Mouse (Mus musculus) macrophage (primary cell): ENCODE results near the gene Zfyve21. TPM values are rescaled to one million over a fixed set of nuclear protein-coding genes. Genes with fewer than 3 reads are reported as not detected.

Experiments used
- H3K27ac ChIP-seq: fragments of 350-480 bp; formaldehyde crosslinking; 2 replicates; pipeline ENCODE4 v1.9.0; 2021
- H3K36me3 ChIP-seq: fragments of 350-480 bp; formaldehyde crosslinking; 2 replicates; pipeline ENCODE4 v1.9.0; 2021; ENCODE audit errors: inconsistent target
- H3K4me3 ChIP-seq: fragments of 350-480 bp; formaldehyde crosslinking; 2 replicates; pipeline ENCODE4 v1.9.0; 2021; ENCODE audit errors: inconsistent target
- H3K79me2 ChIP-seq: fragments of 350-480 bp; formaldehyde crosslinking; 2 replicates; pipeline ENCODE4 v1.9.0; 2021; ENCODE audit errors: inconsistent target
- WGBS: methylation state at CpG from one replicate; pipeline ENCODE4 v1.1.7; 2026; ENCODE audit warnings: inconsistent platforms; ENCODE audit not compliant: missing documents; 5-methylcytosine and 5-hydroxymethylcytosine counted together
- polyA plus RNA-seq: library from polyadenylated mRNA; stranded (reverse); fragments of 250-400 nt; gene quantifications from 3 replicates; pipeline ENCODE4 v1.2.4, GENCODE M21; 2018; ENCODE audit warnings: inconsistent platforms

Zfyve21 gene
- polyA plus RNA-seq, 1 experiment from 2014 or later, result 5.7 TPM

- H3K79me2 ChIP-seq, result peaks cover 25% of the 10 kb centered on the region; the same call in 1 of the 2 replicates
- WGBS, result 8% methylated on average over 27 of the region's 27 CpGs
- peak overlapping the region; percentile 87 for H3K4me3 ChIP-seq
- H3K27ac ChIP-seq, result peak overlapping the region; percentile 25
- no peaks in the 10 kb centered on the region for H3K36me3 ChIP-seq
These were observed 732 bp upstream of the Zfyve21 start for GRCm38 (mm10) chr12:111813111-111813765.

- WGBS, result 52% methylated on average over 18 of the region's 19 CpGs
- Histone ChIP-seq H3K27ac (0 out of 2 replicates have a peak overlapping the region, but pooled peaks have one; percentile 5), H3K79me2 (peaks cover 43% of the 10 kb centered on the region; the same call in 1 of the 2 replicates), H3K4me3 (peak overlapping the region; percentile 48), H3K36me3 (no peaks in the 10 kb centered on the region)
These were observed 1.1 kb downstream of the Zfyve21 start for GRCm38 (mm10) chr12:111814769-111815762.

- H3K27ac ChIP-seq, result no peak overlapping the region
- WGBS, result 94% methylated on average over 8 of the region's 13 CpGs
- H3K79me2 ChIP-seq, result peaks cover 45% of the 10 kb centered on the region; the same call in 1 of the 2 replicates
- no peak overlapping the region for H3K4me3 ChIP-seq
- H3K36me3 ChIP-seq, result no peaks in the 10 kb centered on the region
These were observed 2.6 kb downstream of the Zfyve21 start for GRCm38 (mm10) chr12:111816528-111816927.

- no peaks in the 10 kb centered on the region for H3K36me3 ChIP-seq
- H3K79me2 ChIP-seq, result peaks cover 45% of the 10 kb centered on the region; the same call in 1 of the 2 replicates
- H3K4me3 ChIP-seq, result no peak overlapping the region
- no peak overlapping the region for H3K27ac ChIP-seq
- WGBS, result 87% methylated on average over 9 of the region's 9 CpGs
These were observed 3.0 kb downstream of the Zfyve21 start for GRCm38 (mm10) chr12:111816967-111817366.

GRCm38 (mm10) chr12:111817991-111818390 lies 4.0 kb downstream of the Zfyve21 start:
- peaks cover 45% of the 10 kb centered on the region; the same call in 1 of the 2 replicates for H3K79me2 ChIP-seq
- no peak overlapping the region for H3K27ac ChIP-seq
- no peak overlapping the region for H3K4me3 ChIP-seq
- no peaks in the 10 kb centered on the region for H3K36me3 ChIP-seq
- WGBS, result 93% methylated on average over 8 of the region's 8 CpGs

- Histone ChIP-seq H3K4me3 (no peak overlapping the region), H3K27ac (no peak overlapping the region), H3K36me3 (0 out of 2 replicates have a peak, but pooled peaks cover 1% of the 10 kb centered on the region), H3K79me2 (peaks cover 40% of the 10 kb centered on the region; the same call in 1 of the 2 replicates)
- 88% methylated on average over 8 of the region's 8 CpGs for WGBS
These were observed 6.0 kb downstream of the Zfyve21 start for GRCm38 (mm10) chr12:111819936-111820335.

GRCm38 (mm10) chr12:111820708-111821107 lies 6.7 kb downstream of the Zfyve21 start:
- 49% methylated on average over 7 of the region's 7 CpGs for WGBS
- Histone ChIP-seq H3K4me3 (no peak overlapping the region), H3K36me3 (peaks cover 9% of the 10 kb centered on the region; the same call in 1 of the 2 replicates), H3K27ac (no peak overlapping the region), H3K79me2 (peaks cover 34% of the 10 kb centered on the region; the same call in 1 of the 2 replicates)

- 79% methylated on average over 4 of the region's 4 CpGs for WGBS
- Histone ChIP-seq H3K36me3 (peaks cover 21% of the 10 kb centered on the region), H3K79me2 (peaks cover 29% of the 10 kb centered on the region; the same call in 1 of the 2 replicates), H3K4me3 (no peak overlapping the region), H3K27ac (no peak overlapping the region)
These were observed 8.0 kb downstream of the Zfyve21 start for GRCm38 (mm10) chr12:111821931-111822330.

- H3K36me3 ChIP-seq, result peaks cover 73% of the 10 kb centered on the region
- H3K27ac ChIP-seq, result no peak overlapping the region
- H3K4me3 ChIP-seq, result no peak overlapping the region
- 98% methylated on average over 11 of the region's 12 CpGs for WGBS
- no peaks in the 10 kb centered on the region for H3K79me2 ChIP-seq
These were observed 13.6 kb downstream of the Zfyve21 start for GRCm38 (mm10) chr12:111827556-111827955.

- Histone ChIP-seq H3K79me2 (no peaks in the 10 kb centered on the region), H3K4me3 (no peak overlapping the region), H3K36me3 (peaks cover 91% of the 10 kb centered on the region), H3K27ac (no peak overlapping the region)
- 92% methylated on average over 5 of the region's 5 CpGs for WGBS
These were observed 15.5 kb downstream of the Zfyve21 start for GRCm38 (mm10) chr12:111829447-111829846.

- H3K27ac ChIP-seq, result no peak overlapping the region
- 90% methylated on average over 9 of the region's 9 CpGs for WGBS
- peaks cover 95% of the 10 kb centered on the region for H3K36me3 ChIP-seq
- H3K79me2 ChIP-seq, result no peaks in the 10 kb centered on the region
- no peak overlapping the region for H3K4me3 ChIP-seq
These were observed 16.0 kb downstream of the Zfyve21 start for GRCm38 (mm10) chr12:111829954-111830353.

GRCm38 (mm10) chr12:111830375-111830774 lies 16.4 kb downstream of the Zfyve21 start:
- H3K4me3 ChIP-seq, result no peak overlapping the region
- no peaks in the 10 kb centered on the region for H3K79me2 ChIP-seq
- 63% methylated on average over 10 of the region's 10 CpGs for WGBS
- H3K36me3 ChIP-seq, result peaks cover 95% of the 10 kb centered on the region
- no peak overlapping the region for H3K27ac ChIP-seq

- Histone ChIP-seq H3K27ac (no peak overlapping the region), H3K36me3 (peaks cover 97% of the 10 kb centered on the region)
- WGBS, result 99% methylated on average over 5 of the region's 5 CpGs
These were observed 18.7 kb downstream of the Zfyve21 start for GRCm38 (mm10) chr12:111832643-111833042.

GRCm38 (mm10) chr12:111833457-111833856 lies 19.5 kb downstream of the Zfyve21 start:
- H3K36me3 ChIP-seq, result peaks cover 97% of the 10 kb centered on the region
- no peaks in the 10 kb centered on the region for H3K79me2 ChIP-seq
- no peak overlapping the region for H3K4me3 ChIP-seq
- H3K27ac ChIP-seq, result no peak overlapping the region
- WGBS, result 95% methylated on average over 10 of the region's 10 CpGs

More at GRCm38 (mm10) chr12:111832643-111833042, 18.7 kb downstream of the Zfyve21 start:
- Histone ChIP-seq H3K4me3 (no peak overlapping the region), H3K79me2 (no peaks in the 10 kb centered on the region)
